Mouse (Mus musculus): Measurements from ENCODE around the gene Arhgap22.

Arhgap22 gene

DNA sequence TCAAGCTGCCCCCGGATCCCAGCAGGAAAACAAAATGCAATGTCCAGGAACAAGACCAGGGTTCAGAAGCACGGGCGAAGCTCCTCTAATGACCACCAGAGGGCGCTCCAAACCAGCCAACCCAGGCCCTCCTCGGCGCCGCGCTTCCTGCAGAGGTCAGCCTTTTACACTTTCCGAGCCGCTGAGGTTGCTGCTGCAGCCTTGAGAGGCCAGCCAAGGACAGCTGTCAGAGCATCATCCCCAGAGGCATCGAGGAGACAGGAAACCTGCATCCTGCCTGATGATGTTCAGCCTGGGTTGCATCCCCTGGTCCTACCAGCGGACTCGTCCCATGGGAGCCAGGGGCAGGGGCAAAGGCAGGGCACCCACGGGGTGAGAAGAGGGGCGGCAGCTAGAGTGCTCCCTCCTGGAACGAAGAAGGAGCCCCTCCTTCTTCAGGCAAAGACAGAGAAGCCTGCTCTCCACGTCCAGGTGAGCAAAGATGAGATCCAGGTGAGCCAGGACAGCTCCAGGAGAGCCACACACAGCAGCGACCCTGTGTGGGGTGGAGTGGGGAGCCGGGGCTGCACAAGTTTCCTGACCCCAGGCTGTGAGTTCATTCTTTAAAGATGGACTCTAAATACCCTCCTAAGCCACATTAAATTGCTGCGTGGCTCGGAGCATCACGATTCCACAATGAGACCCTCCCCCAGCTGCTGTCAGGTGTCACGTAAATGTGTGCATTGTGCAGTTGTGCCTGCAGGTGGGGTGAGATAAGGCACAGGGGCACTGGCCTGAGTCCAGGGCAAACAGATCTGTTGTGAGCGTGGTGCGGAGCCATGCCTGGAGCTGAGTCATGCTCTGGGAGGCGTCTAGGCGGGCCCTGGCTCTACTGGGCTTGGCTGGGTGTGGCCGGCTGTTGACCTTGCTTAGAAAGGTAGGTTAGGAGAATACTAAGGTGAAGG lies at the start of gene Arhgap22:
Gene Arhgap22, plus strand, starts transcription at position 204 of the 944 bp plus-strand sequence.
- in situ Hi-C loops (cut with MboI, MseI), result no loop called here

- in situ Hi-C loops (cut with MboI, MseI), result loop anchor here in 1 of 2 experiments (25.0 kb wide), 1 partner anchor 731 kb away; no protein-coding TSS in a partner anchor
These were observed 45.1 kb upstream of the Arhgap22 start for GRCm38 (mm10) chr14:33168750-33169149.

- in situ Hi-C loops (cut with MboI, MseI), result loop anchor here in 1 of 2 experiments (25.0 kb wide), 1 partner anchor 735 kb away; no protein-coding TSS in a partner anchor
These were observed 41.9 kb upstream of the Arhgap22 start for GRCm38 (mm10) chr14:33171942-33172341.

DNA sequence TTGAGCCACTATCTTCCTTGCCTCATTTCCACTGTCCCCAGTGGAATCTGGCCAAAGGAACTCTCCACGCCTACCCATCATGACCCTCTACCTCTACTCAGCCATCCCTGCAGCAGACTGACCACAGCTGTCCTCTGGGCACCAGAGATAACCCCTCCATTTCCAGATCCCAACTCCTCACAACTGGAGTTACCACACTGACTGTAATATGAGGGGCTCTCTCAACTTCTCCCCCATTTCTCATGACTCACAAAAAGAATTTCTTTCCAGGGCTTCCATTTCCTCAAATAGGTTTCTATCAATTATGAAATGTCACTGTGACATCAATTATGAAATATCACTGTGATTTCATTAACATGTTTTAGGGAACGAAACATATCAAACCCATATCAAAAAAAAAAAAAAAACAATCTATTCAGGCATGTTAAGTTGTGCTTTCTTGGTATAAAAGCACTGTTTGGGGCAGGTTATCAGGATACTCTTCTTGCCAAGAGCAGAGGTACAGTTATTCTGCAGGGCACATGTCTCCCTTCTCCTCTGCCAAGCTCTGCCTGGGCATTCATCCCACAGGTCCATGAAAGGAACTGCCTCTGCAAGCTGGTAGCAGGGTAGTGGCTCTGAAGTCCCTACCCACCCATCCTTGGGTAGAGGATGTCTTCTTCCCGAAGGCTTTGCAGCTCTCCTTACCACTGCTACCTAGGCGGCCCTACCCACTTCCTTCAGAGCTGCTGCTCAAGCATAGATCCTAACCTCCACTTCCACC lies 38.6 kb upstream of the Arhgap22 start:
- in situ Hi-C loops (cut with MboI, MseI), result no loop called here

- in situ Hi-C loops (cut with MboI, MseI), result no loop called here
These were observed 33.7 kb upstream of the Arhgap22 start for GRCm38 (mm10) chr14:33180102-33180501.

DNA sequence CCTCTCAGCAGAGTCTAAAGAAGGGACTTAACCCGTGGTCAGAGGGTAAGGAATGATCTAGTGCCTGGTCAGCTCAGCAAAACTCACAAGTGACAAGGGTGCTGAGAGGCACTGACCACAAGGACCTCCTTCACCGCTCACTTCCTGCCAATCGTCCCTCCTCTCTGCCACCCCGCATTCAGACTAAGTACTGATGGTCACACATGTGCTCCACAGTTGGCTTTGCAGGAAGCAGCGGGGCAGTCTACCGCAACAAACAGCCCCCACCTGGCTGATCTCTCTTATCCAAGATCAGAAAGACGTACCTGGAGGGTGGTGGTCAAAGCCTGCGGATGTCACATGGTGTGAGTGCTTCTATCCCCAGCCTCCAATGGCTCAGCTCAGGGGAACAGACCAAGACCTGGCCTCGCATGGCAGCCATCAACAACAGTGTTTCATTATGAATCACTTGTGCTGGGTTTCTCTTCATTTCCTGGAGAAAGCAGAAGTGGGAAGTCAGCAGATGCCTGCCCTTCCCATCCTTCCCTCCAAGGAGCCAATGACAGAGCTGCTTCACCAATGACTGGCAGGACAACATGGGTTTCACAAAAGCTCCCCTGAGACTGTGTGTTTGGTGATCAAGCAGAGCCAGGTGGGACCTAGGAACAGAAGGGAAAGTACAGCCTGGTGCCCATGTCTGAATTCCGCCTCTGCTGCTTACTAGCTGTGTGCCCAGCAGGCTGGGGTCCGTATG lies 28.6 kb upstream of the Arhgap22 start, which contains the start of gene Wdfy4:
Gene Wdfy4, minus strand, starts transcription at position 441 of the 733 bp plus-strand sequence.
- in situ Hi-C loops (cut with MboI, MseI), result no loop called here

DNA sequence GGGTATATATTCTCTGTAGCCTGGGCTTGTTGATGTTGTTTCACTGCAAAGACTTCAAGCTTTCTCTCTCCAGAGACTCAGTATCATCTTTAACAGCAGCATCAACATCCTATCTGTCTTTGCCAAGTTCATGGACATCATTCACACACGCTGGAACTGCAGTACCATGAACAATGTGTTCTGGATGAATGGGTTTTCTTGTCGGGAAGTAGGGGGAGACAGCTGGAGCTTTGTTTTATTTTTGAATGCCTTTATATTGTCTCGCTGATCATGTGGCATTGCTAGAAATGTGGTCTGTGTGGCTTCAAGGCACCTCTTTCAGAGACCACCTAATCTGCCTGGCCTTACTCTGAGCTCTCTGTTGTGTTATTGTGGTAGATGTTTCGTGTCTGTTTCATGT lies 26.6 kb upstream of the Arhgap22 start:
- in situ Hi-C loops (cut with MboI, MseI), result no loop called here

DNA sequence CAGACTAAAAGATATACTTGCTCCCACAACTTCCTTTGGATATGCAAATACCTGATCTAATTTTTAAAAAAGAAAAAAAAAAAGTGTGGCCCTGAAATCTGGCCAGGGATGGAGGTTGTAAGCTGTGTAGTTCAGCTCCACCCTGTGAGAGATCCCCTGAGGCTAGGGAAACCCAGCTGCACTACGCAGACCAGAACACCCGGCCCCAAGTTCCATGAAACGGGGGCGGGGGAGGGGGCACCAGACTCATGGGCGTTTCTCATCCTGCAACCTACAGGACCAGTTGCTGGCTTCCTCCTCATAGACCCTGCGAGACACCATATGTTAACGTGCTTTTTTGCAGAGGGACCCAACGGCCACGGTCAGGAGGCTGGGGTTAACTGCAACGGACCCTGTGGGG lies 24.6 kb upstream of the Arhgap22 start:
- in situ Hi-C loops (cut with MboI, MseI), result no loop called here

DNA sequence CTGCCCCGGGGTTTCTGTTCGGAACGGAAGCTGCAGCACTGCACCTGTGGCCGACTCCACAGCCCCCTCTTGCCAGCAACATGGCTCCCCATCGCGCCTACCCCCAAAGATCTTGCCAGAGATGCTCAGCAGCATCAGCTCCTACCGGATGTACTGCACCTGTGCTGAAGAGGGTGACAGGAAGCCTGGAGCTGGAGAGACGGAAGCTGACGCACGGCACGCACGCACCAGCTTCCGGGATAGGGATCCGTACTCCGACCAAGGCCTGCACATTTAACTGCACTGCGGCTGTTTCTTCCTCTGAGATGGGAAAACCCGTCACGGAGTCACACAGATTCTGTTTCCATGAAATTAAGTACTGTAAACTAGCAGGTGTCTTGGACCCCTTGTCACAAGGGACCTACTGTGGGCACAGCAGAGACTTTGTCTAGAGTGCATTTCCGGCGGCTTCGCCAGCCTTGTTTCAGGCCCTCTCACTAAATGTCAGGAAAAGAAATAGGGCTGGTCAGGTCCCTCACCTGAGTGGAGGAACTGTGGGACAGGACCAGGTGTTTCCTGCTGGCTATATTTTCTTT lies 23.9 kb upstream of the Arhgap22 start:
- in situ Hi-C loops (cut with MboI, MseI), result no loop called here

DNA sequence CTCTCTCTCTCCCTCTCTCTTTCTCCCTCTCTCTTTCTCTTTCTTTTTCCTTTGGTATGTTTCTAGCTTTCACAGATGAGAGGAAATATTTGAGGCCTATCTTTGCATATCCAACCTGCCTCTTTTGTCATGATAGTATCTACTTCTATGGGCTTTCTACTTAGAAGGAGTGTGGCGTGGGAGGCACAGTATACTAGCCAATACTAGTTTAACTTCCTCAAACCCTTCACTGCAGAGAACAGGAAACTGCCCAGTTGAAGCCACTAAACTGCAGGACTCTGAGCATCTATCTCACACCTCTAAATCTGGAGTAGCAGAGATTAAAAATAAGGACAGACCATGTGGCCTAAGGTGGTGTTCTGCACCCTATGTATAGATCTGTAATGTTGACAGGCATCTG lies 23.2 kb upstream of the Arhgap22 start:
- in situ Hi-C loops (cut with MboI, MseI), result no loop called here

DNA sequence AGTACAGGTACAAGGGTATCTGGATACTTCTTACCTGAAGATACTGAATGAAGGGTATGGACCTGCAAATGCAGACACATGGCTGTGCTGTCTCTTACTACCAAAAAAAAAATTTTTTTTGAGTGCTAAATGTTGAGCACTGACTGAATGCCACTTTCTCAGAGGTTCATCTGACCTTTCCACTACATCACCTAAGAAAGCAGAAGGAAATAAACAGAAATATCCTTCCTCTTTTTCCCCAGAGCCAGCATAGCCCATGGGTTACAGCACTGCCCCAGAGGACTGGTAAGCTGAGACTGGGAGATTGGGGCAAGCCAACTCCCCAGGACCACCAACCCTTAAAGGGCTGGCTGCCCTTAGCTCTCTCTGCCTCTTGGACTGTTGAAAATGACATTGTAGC lies 20.1 kb upstream of the Arhgap22 start:
- in situ Hi-C loops (cut with MboI, MseI), result no loop called here

DNA sequence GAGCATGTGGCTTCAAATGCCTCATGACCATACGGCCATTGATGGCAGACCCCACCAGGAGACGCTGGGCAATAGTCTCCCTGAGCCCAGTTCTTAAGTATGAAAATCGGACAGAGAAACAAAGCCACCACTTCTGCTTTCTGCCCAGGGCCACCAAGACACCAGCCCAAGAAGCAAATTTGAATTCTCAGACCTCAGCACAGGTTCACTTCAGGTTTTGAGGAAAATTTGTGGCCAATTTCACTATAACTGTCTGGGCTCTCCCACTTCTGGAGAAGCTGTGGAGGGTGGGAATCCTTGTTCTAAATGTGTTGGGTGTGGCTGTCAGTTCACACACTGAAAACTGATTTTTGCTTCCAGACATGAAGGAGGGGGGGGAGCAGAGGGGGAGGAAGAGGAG lies 19.6 kb upstream of the Arhgap22 start:
- in situ Hi-C loops (cut with MboI, MseI), result no loop called here

DNA sequence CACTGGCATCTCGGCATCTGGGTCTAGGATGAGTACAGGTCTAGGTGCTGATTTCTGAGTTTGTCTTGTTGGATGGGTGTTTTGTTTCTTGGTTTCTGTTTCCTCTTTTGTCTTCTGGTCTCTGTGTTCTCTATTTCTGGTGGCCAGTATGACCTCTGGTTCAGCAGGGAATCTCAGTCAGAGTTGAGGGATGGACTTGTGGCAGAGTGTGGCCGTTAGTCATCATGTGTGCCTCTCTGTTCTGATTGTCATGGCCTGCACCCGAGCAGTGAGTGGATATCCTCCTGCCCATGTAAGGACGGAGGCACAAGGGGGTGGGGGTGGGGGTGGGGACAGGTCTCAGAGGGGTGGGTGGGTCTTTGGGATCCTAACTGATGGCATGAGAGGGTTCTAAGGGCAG lies 11.7 kb upstream of the Arhgap22 start:
- in situ Hi-C loops (cut with MboI, MseI), result no loop called here

- in situ Hi-C loops (cut with MboI, MseI), result no loop called here
These were observed 10.9 kb upstream of the Arhgap22 start for GRCm38 (mm10) chr14:33202885-33203284.

GRCm38 (mm10) chr14:33203777-33204176 lies 10.0 kb upstream of the Arhgap22 start:
- in situ Hi-C loops (cut with MboI, MseI), result no loop called here

GRCm38 (mm10) chr14:33205280-33205965 lies 8.4 kb upstream of the Arhgap22 start:
- in situ Hi-C loops (cut with MboI, MseI), result no loop called here

DNA sequence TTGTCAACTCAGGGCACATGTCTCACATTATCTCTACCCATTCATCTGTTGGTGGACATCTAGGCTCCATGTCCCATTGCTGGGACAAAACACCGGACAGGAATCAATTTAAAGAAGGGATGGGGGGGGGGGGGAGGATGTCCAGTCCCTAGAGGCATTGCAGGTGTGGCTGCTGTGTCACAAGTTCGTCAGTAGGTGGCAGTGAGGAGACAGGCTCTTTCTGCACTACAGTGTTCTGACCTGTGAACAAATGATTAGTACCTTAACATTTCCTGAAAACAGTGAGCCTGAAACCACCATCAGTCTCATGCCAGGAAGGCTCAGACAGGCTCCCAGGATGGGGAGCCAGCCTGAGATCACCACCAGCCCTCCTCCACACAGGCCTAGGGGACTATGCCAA lies 6.8 kb upstream of the Arhgap22 start:
- in situ Hi-C loops (cut with MboI, MseI), result no loop called here

GRCm38 (mm10) chr14:33208331-33208730 lies 5.5 kb upstream of the Arhgap22 start:
- in situ Hi-C loops (cut with MboI, MseI), result no loop called here

DNA sequence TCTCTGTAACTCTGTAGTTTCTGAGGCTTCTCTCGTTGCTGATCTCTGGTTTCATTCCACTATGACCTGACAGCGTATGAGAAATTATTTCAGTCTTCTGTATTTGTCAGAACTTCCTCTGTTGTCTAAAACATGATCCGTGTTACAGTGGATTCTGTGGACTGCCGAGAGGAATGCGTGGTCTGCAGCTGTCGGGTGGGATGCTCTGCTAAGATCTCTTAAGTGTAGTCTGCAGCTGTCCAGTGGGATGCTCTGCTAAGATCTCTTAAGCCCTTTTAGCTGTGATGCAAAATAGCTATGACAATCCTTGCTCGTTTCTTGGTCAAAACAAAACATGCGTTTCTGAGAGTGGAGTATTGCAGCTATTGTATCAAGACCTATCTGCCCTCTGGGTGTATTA lies 3.0 kb upstream of the Arhgap22 start:
- in situ Hi-C loops (cut with MboI, MseI), result no loop called here

GRCm38 (mm10) chr14:33212271-33212957 lies 1.4 kb upstream of the Arhgap22 start:
- in situ Hi-C loops (cut with MboI, MseI), result no loop called here
